Mouse (Mus musculus) spleen, adult 2 months (tissue): Measurements from ENCODE around the gene Ormdl3. TPM values are rescaled to one million over a fixed set of nuclear protein-coding genes. Genes with fewer than 3 reads are reported as not detected.
"Not testable (repeated sequence)": the region's sequence is repeated elsewhere in the genome, so short reads cannot be mapped to it uniquely, and the experiment has no call there.

Experiments used
- DNase-seq, 2 experiments: peaks; one replicate each; pipeline versions ENCODE4 v3.0.0 to v3.0.0-alpha.2; 2012 to 2021; ENCODE audit warnings: low spot score in 2 of 2, low read depth in 1 of 2
- H3K27ac ChIP-seq: fragments of 200-500 bp; 2 replicates; pipeline ENCODE4 v1.5.1; 2012; ENCODE audit warnings: low read length, inconsistent platforms; ENCODE audit not compliant: insufficient read depth
- H3K27me3 ChIP-seq: fragments of 200-500 bp; 2 replicates; pipeline ENCODE4 v1.6.1; 2012; ENCODE audit warnings: mild to moderate bottlenecking, moderate library complexity, low read length, inconsistent platforms; ENCODE audit not compliant: control insufficient read depth, insufficient read depth
- H3K36me3 ChIP-seq: fragments of 200-500 bp; 2 replicates; pipeline ENCODE4 v1.6.1; 2012; ENCODE audit warnings: mild to moderate bottlenecking, low read length, inconsistent platforms; ENCODE audit not compliant: control insufficient read depth, insufficient read depth
- H3K4me1 ChIP-seq: fragments of 200-500 bp; 2 replicates; pipeline ENCODE4 v1.6.1; 2011; ENCODE audit warnings: inconsistent platforms; ENCODE audit not compliant: control insufficient read depth, insufficient read depth, insufficient read length
- H3K4me3 ChIP-seq: fragments of 200-500 bp; 2 replicates; pipeline ENCODE4 v1.5.1; 2011; ENCODE audit warnings: mild to moderate bottlenecking, inconsistent platforms; ENCODE audit not compliant: insufficient read depth, insufficient read length; ENCODE audit errors: extremely low read depth
- CTCF ChIP-seq: fragments of 200-500 bp; IDR thresholded peaks from 2 replicates; pipeline ENCODE4 v1.5.1; 2011; ENCODE audit warnings: mild to moderate bottlenecking, inconsistent platforms; ENCODE audit not compliant: insufficient read depth, insufficient read length, insufficient replicate concordance; ENCODE audit errors: extremely low read depth
- POLR2A ChIP-seq: fragments of 200-500 bp; IDR thresholded peaks from 2 replicates; pipeline ENCODE4 v1.6.1; 2011; ENCODE audit warnings: low read depth, low read length, inconsistent platforms
- WGBS: fragments of 180-500 bp; shearing (Covaris S2); methylation state at CpG from one replicate; pipeline ENCODE4 v1.1.7; 2018; 5-methylcytosine and 5-hydroxymethylcytosine counted together
- polyA plus RNA-seq: library from polyadenylated mRNA; depleted of rRNA; stranded (reverse); fragments of >200 nt; gene quantifications from 2 replicates; pipeline ENCODE4 v1.2.3, GENCODE M21; 2012; rRNA removed

Ormdl3 gene
- 37.4 and 42.9 TPM in 2 replicates for polyA plus RNA-seq

DNA sequence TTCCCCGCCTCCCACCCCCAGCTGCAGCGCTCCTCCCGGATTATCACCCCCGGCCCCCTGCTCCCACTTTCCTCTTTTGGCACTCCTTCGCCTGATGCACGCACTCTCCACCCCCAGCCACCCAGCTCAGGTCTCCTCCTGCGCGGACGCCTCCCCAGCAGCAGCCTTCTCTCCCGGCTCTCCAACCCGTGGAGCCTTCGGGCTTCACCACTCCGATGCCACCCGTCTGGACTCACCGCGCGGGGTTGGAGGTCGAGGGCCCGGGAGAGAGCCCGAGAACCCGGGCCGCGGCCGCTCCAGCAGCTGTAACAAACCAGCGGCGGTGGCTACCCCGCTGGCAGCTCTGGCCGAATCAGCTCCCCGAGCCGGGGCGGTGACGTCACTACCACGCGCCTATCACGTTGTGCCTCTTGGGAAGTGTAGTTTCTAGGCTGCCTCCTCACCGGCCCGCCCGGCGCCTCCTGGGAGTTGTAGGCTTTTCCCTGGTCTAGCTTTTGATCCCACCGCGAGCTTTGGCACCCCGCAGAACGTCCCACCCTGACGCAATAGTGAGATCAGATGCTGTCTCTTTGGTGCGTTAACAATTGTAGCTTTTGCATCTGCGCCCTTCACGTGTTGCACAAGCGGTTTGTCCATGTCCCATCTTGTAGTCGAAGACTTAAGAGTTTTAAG is at the start of gene Ormdl3:
Gene Ormdl3, minus strand, starts transcription at position 477 of the 672 bp plus-strand sequence.
- H3K27ac ChIP-seq = peak within 1 kb of the TSS; percentile 59
- DNase-seq = peak; percentile 82 to 97
- TF ChIP-seq POLR2A = no peak; the same call in 1 of the 2 replicates
- TF ChIP-seq CTCF = no peak
- H3K4me3 ChIP-seq = peak within 1 kb of the TSS; percentile 87
- H3K27me3 ChIP-seq = no peaks in the 10 kb centered on the region
- WGBS = 1% methylated on average over 48 of the region's 49 CpGs
- peaks cover 3% of the 10 kb centered on the region; the same call in 1 of the 2 replicates for H3K4me1 ChIP-seq
- peaks cover 14% of the 10 kb centered on the region for H3K36me3 ChIP-seq

DNA sequence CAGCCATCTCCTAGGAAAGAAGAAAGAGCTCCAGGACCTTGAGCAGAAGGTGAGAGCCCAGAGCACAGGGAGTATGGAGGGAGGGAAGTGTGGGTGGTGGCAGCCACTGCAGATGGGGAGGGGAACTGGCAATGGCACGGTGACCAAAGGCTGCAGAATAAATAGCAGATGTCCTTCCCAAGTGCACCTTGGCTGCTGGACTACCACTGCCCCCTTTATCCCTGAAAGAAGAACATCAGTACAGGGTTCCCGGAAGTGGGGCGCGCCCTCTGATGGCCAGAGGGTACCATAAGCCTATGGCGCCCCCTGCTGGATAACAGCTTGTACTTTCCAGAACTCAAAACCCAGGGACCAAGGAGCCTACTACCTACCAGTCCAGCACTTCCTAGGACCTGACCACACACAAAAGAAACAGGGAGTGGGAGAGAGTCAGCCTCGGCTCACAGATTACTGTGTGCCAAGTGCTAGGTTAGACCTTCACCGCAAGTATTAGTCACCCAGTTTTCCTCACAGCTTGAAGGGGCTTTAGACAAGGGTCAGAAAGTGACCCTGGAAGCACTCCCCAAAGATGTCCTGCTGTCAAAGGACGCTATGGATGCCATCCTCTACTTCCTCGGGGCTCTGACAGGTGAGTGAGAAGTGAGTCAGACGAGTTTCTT is 48.3 kb upstream of the Ormdl3 start:
- H3K4me1 ChIP-seq, H3K27ac ChIP-seq, H3K27me3 ChIP-seq, H3K36me3 ChIP-seq, H3K4me3 ChIP-seq: not testable (repeated sequence)
- DNase-seq = peak; percentile 10 to 26
- 35% methylated on average over 10 of the region's 10 CpGs for WGBS

DNA sequence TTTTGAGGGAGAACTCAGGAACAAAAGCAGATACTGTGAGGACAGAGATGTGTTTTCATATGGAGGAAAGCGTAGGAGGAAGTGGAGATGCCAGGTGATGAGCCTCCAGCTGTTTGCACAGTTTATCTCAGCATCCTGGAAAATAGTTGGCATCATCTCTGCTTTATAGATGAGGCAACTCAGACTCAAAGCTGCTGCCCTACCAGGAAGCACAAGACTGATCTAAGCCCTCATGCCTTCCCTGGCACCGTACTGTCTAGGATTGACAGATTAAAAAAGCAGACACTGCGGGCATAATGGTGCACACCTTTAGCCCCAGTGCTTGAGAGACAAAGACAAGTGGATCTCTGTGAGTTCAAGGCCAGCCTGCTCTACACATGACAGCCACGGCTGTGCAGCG is 43.5 kb upstream of the Ormdl3 start:
- H3K4me3 ChIP-seq = no peak overlapping the region
- no peaks in the 10 kb centered on the region for H3K4me1 ChIP-seq
- H3K36me3 ChIP-seq = no peaks in the 10 kb centered on the region
- H3K27me3 ChIP-seq = no peaks in the 10 kb centered on the region; the same call in 1 of the 2 replicates
- TF ChIP-seq CTCF = no peak
- no peak for TF ChIP-seq POLR2A
- 81% methylated on average over 5 of the region's 5 CpGs for whole genome bisulfite sequencing
- H3K27ac ChIP-seq = no peak overlapping the region
- DNase-seq = no peak

DNA sequence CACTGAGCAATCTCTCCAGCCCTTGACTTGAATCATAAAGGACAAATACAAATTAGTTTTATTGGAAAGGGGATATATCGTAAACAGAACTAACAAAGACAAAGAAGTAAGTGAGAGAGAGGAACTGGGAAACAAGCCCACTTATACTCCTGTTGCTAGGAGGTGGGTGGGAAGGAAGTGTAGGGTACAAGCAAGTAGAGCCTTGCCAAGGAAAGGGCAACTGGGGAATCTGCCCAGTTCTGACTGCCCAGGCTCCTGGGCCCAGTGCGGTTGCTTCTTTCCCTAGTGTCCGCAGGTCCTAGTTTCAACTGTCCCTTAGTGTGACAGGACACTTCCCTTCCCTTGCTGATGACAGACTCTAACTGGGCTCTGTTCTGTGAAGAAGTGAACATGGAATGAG is 41.5 kb upstream of the Ormdl3 start:
- Histone ChIP-seq H3K4me3 (no peak overlapping the region), H3K36me3 (no peaks in the 10 kb centered on the region), H3K27me3 (no peaks in the 10 kb centered on the region; the same call in 1 of the 2 replicates), H3K27ac (no peak overlapping the region), H3K4me1 (no peaks in the 10 kb centered on the region)
- no peak for DNase-seq
- TF ChIP-seq POLR2A (no peak), CTCF (no peak)
- WGBS = 96% methylated on average over 3 of the region's 3 CpGs

DNA sequence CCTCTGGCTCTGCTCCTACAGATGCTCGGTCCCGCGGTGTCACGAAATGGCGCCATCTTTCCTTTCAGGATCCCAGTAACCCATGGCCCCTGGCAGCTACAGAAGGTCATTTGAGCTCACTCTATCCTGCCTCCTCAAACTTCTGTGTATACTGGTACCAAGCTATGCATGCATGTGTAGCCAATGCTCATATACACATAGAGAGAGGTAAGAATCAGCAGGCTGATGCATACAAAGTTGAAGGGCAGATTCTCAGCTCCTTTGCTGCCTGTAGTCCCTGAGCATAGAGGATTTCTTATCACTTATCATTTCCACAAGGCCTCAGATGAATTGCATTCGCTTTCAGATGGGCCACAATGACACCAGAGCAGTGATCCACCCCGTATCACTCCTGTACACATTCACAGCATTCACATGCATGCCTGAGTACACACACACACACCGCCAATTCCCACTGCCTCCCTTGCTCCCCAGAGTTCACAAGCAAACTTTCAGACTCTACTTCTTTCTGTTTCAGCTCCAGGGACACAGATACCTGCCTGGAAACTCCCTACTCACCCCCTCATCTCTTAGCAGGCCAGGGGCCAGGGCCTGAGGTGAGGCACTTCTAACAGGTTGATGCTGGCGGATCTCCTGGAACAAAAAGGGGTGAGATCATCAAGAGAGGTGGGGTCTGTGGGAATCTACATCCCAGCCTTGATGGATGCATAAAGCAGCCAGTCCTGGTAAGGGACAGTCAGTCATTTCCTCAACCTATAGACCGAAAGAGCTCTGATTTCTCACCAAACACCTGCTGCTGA is 38.6 kb upstream of the Ormdl3 start, which contains the start of the genes Gm12355 and Gsdma3:
Gene Gm12355, minus strand, starts transcription at position 51 of the 800 bp plus-strand sequence.
Gene Gsdma3, plus strand, starts transcription at position 750 of the 800 bp plus-strand sequence.
- Histone ChIP-seq H3K36me3 (no peaks in the 10 kb centered on the region), H3K4me1 (no peaks in the 10 kb centered on the region), H3K4me3 (no peak within 1 kb of the TSS), H3K27me3 (no peaks in the 10 kb centered on the region), H3K27ac (no peak within 1 kb of the TSS)
- 92% methylated on average over 10 of the region's 10 CpGs for WGBS
- no peak for TF ChIP-seq POLR2A
- no peak for TF ChIP-seq CTCF
- no peak for DNase-seq

DNA sequence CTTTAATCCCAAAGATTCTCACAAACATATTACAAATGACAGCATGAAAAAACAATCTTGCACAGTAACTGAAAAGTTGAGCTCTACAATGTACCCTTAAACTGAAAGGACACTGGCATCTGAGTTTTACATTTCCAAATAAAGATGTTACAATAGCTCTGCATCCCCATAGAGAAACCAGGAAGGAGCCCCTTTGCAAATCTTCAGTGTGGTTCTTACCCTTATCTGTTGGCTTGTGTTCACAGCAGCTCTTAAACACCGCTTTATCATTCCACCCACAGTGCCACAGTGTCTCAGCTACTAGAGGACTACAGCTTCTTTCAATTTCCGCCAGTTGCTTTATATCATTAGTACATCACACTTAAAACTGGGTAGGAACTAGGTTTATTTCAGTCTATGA is 37.2 kb upstream of the Ormdl3 start:
- H3K4me3 ChIP-seq, H3K27me3 ChIP-seq, H3K4me1 ChIP-seq, DNase-seq, H3K27ac ChIP-seq, H3K36me3 ChIP-seq: not testable (repeated sequence)
- WGBS = 87% methylated on average over 2 of the region's 2 CpGs

DNA sequence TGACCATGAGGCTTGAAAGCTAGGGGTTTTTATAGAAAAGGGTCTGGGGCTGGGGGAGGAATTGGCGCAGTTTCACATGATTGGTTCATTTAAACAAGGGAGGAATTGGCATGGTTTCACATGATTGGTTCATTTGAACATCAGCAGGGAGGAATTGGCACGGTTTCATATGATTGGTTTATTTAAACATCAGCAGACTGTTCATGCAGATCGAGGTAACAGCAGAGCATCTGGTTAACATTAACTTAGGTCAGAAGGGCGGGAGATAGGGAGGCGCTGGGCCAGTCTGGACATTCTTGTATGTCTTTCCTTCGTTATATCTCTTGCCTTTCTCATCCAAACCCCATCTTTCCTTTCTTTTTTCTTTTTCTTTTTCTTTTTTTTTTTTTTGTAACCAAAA is 36.8 kb upstream of the Ormdl3 start:
- H3K4me1 ChIP-seq, DNase-seq, H3K27ac ChIP-seq, H3K27me3 ChIP-seq, H3K36me3 ChIP-seq, H3K4me3 ChIP-seq: not testable (repeated sequence)
- 87% methylated on average over 6 of the region's 6 CpGs for WGBS
